Mouse (Mus musculus) midbrain, embryonic 10.5 days (tissue): ENCODE measurements around the gene Dclk3. TPM values are rescaled to one million over a fixed set of nuclear protein-coding genes. Genes with fewer than 3 reads are reported as not detected.
A peak's percentile ranks its signal among the peaks of the same experiment; 100 is the strongest.

Source experiments
- DNase-seq: peaks from one replicate; pipeline ENCODE4 v3.0.0-alpha.2; 2017; ENCODE audit warnings: low spot score
- H3K27ac ChIP-seq: fragments of 300-500 bp; sonication (generic); replicated peaks from 2 replicates; pipeline ENCODE4 v1.5.1; 2016; ENCODE audit warnings: mild to moderate bottlenecking
- H3K27me3 ChIP-seq: fragments of 300-500 bp; sonication (generic); 2 replicates; pipeline ENCODE4 v1.6.1; 2016; ENCODE audit warnings: low read depth, mild to moderate bottlenecking; ENCODE audit not compliant: poor library complexity, severe bottlenecking
- H3K36me3 ChIP-seq: fragments of 300-500 bp; sonication (generic); 2 replicates; pipeline ENCODE4 v1.6.1; 2016; ENCODE audit warnings: mild to moderate bottlenecking, moderate library complexity
- H3K4me1 ChIP-seq: fragments of 300-500 bp; sonication (generic); 2 replicates; pipeline ENCODE4 v1.6.1; 2016
- H3K4me3 ChIP-seq: fragments of 300-500 bp; sonication (generic); 2 replicates; pipeline ENCODE4 v1.5.1; 2016; ENCODE audit warnings: mild to moderate bottlenecking, moderate library complexity
- H3K9me3 ChIP-seq: fragments of 300-500 bp; sonication (generic); replicated peaks from 2 replicates; pipeline ENCODE4 v1.6.1; 2016; ENCODE audit warnings: mild to moderate bottlenecking
- WGBS: fragments of 180-500 bp; shearing (Covaris S2); methylation state at CpG from one replicate; pipeline ENCODE4 v1.1.7; 2016; 5-methylcytosine and 5-hydroxymethylcytosine counted together
- polyA plus RNA-seq: library from polyadenylated mRNA; unstranded; fragments of >200 nt; fragmentation: Nextera tagmentation; extraction: Ambion mirVana; gene quantifications from 2 replicates; pipeline ENCODE4 v1.2.1, GENCODE M21; 2016

Dclk3 gene
- polyA plus RNA-seq, 1 experiment from 2014 or later: 0.21 TPM

- Histone ChIP-seq H3K27me3 (no peaks in the 10 kb centered on the region), H3K4me3 (no peak overlapping the region), H3K36me3 (no peaks in the 10 kb centered on the region), H3K27ac (no peak overlapping the region), H3K4me1 (no peaks in the 10 kb centered on the region), H3K9me3 (no peaks in the 10 kb centered on the region)
- DNase-seq: no peak
- WGBS: 86% methylated on average over 2 of the region's 2 CpGs
Observed at GRCm38 (mm10) chr9:111448976-111449375, 10.1 kb downstream of the Dclk3 start.

DNA sequence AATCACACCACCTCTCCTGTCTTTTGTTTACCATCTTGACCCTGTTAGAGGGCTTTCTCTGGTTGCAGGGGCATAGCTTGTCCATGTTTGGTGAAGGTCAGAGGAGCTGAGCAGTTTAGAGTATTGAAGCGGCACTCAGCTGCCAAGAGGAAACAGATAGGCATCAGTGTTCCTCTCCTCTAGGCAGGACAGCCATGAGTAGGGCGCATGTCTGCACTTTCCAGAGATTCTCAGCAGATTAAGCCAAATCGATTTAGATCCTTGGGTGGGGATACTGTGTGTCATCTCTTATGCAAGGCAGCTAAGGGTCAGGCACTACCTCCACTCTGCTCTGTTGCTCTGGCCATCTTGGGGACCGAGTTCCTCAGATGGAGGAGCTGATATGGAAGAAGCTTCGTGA, 11.0 kb downstream of the Dclk3 start:
- Histone ChIP-seq H3K27ac (no peak overlapping the region), H3K36me3 (no peaks in the 10 kb centered on the region), H3K4me3 (no peak overlapping the region), H3K9me3 (no peaks in the 10 kb centered on the region), H3K4me1 (no peaks in the 10 kb centered on the region), H3K27me3 (no peaks in the 10 kb centered on the region)
- 91% methylated on average over 5 of the region's 5 CpGs for WGBS
- no peak for DNase-seq

DNA sequence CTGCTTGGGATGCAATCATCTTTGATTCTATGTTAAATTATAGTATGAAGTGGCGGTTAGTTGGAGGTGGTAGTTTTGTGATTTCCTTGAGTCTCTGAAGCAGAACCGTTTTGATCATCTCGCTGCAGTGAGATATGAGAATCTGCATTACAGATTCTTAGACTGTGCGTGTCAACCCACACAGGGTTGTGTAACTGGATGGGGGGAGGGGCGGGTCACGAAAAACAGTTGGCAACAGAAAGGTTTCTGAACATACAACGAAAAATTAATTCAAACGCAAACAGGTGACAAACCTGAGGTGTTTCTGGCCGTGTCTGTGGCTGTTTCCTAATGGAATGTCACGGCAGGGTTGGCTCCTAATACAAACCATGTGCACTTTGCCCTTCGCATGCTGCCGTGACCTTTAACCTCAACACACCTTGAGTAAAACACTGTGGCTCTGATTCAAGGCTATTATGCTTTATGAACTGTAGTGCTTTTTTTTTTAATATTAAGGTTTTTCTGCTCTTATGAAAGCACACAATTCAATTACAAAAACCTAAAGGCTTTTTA, 12.0 kb downstream of the Dclk3 start:
- DNase-seq: no peak
- no peaks in the 10 kb centered on the region for H3K36me3 ChIP-seq
- no peaks in the 10 kb centered on the region for H3K4me1 ChIP-seq
- no peaks in the 10 kb centered on the region for H3K27me3 ChIP-seq
- no peak overlapping the region for H3K4me3 ChIP-seq
- WGBS: 90% methylated on average over 12 of the region's 12 CpGs
- H3K27ac ChIP-seq: no peak overlapping the region
- no peaks in the 10 kb centered on the region for H3K9me3 ChIP-seq

- H3K4me1 ChIP-seq: peaks cover 4% of the 10 kb centered on the region; the same call in 1 of the 2 replicates
- H3K4me3 ChIP-seq: no peak overlapping the region
- no peaks in the 10 kb centered on the region for H3K36me3 ChIP-seq
- no peak for DNase-seq
- H3K27me3 ChIP-seq: peaks cover 4% of the 10 kb centered on the region; the same call in 1 of the 2 replicates
- H3K9me3 ChIP-seq: no peaks in the 10 kb centered on the region
- WGBS: 88% methylated on average over 3 of the region's 3 CpGs
- no peak overlapping the region for H3K27ac ChIP-seq
Observed at GRCm38 (mm10) chr9:111453895-111454294, 15.0 kb downstream of the Dclk3 start.

DNA sequence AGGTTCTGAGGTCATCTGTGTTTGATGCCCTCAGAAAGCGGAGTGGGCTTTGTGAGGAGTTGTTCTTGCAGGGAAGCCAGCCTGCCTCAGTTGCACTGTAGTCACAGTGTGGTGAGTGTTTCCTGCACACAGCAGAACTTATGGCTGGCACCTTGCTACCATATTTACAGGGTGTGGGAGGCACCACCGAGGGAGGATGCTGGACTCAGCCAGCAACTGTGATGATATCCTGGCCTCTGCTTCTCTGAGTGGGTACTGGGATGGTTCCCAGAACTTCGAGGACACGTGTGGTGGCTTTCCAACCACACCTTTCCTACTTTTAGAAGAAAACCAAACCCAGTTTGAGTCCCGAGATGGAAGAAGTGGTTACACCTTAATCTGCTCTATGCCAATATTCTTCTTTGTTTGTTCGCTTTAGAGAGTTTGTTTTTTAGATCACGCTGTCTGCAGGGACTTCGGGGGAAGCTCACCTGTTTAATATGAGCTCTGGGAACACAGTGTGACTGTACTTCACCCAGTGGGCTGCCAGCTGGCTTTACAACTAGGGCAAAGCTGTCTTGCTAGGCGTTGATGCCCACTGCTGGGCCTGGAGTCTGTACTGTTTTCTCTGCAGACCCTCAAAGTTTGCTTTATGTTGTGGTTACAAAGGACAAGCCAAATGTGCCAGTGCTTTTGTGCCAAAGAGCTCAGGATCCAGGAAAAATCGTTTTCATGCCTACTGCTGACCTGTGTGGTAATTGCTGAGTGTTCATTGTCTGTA, 18.5 kb downstream of the Dclk3 start:
- no peak overlapping the region for H3K4me3 ChIP-seq
- H3K4me1 ChIP-seq: peaks cover 22% of the 10 kb centered on the region
- no peak for DNase-seq
- H3K27ac ChIP-seq: no peak overlapping the region
- H3K36me3 ChIP-seq: no peaks in the 10 kb centered on the region
- 82% methylated on average over 10 of the region's 10 CpGs for WGBS
- H3K27me3 ChIP-seq: peaks cover 4% of the 10 kb centered on the region; the same call in 1 of the 2 replicates
- H3K9me3 ChIP-seq: no peaks in the 10 kb centered on the region

DNA sequence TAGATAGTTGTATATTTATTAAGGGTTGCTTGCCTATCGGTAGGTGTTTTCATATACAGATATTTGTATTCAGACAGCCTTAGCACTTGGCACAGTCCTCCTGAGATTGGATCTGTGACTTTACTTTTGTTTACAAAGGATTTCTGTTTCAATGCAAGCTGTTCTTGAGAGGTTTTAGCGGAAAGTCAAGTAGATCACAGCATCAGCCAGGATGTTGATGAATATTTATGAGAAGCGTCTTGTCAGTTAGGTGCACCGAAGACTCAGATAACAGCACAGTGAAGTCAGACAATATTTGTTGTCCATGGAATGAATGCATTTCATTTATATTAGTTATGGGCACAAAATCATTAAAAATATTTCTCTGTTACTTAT, 19.0 kb downstream of the Dclk3 start:
- 68% methylated on average over 4 of the region's 4 CpGs for WGBS
- no peak overlapping the region for H3K4me3 ChIP-seq
- no peak for DNase-seq

DNA sequence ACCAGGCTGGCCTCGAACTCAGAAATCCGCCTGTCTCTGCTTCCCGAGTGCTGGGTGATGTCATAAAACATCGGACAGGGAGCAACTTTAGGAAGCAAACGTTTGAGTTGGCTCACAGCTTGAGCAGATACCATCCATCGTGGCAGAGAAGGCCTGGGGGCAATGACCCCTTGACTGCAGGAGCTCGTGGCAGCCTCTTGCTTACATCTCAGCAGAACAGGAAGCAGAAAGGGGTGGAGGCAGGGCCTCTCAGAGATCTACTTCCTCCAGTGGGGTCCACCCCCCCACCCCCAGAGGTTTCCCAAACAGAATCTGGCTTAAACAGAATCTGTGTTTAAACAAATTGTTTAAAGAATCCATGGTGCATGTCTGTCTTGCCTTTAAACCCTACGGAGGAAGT, 20.6 kb downstream of the Dclk3 start:
- Histone ChIP-seq H3K27ac (peak overlapping the region; percentile 79), H3K36me3 (no peaks in the 10 kb centered on the region), H3K4me1 (peaks cover 25% of the 10 kb centered on the region), H3K4me3 (no peak overlapping the region), H3K27me3 (peaks cover 4% of the 10 kb centered on the region; the same call in 1 of the 2 replicates), H3K9me3 (no peaks in the 10 kb centered on the region)
- 75% methylated on average over 8 of the region's 8 CpGs for WGBS
- DNase-seq: no peak

More for the DNA sequence above, 19.0 kb downstream of the Dclk3 start:
- H3K9me3 ChIP-seq: no peaks in the 10 kb centered on the region
- peaks cover 4% of the 10 kb centered on the region; the same call in 1 of the 2 replicates for H3K27me3 ChIP-seq
- H3K36me3 ChIP-seq: no peaks in the 10 kb centered on the region
- H3K4me1 ChIP-seq: peaks cover 25% of the 10 kb centered on the region
- H3K27ac ChIP-seq: no peak overlapping the region

DNA sequence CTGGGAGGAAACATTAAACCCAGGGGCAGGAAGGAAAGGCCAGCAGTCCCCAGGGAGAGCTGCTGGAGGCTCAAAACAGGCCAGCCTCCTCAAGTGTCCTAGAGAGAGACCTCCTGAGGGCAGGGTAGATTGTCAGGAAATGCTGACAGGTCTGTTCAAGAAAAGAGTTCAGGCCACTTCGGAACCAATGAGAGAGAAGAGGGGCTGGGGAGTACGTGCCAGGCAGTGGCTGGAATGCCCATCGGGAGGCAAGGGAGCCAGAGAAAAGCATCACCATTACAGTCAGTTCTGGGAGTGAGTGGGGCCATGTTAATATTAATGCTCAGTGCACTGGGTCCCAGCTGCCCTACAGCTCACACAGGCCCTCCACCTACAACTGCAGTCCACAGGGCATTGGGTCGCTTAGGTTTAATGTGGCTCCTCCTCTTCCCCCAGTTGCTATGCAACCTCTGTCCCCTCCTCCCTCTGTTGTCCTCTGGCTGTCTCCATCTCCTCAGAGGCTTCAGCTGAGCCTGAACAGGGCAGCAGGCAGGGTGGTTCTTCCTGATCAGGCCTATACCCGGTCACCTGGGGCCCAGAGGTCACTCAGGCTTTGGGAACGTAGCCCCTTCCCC, 21.4 kb downstream of the Dclk3 start:
- no peaks in the 10 kb centered on the region for H3K36me3 ChIP-seq
- H3K4me3 ChIP-seq: no peak overlapping the region
- WGBS: 26% methylated on average over 6 of the region's 6 CpGs
- peak; percentile 57 for DNase-seq
- peak overlapping the region; percentile 79 for H3K27ac ChIP-seq
- peaks cover 4% of the 10 kb centered on the region; the same call in 1 of the 2 replicates for H3K27me3 ChIP-seq
- H3K9me3 ChIP-seq: no peaks in the 10 kb centered on the region
- H3K4me1 ChIP-seq: peaks cover 25% of the 10 kb centered on the region

DNA sequence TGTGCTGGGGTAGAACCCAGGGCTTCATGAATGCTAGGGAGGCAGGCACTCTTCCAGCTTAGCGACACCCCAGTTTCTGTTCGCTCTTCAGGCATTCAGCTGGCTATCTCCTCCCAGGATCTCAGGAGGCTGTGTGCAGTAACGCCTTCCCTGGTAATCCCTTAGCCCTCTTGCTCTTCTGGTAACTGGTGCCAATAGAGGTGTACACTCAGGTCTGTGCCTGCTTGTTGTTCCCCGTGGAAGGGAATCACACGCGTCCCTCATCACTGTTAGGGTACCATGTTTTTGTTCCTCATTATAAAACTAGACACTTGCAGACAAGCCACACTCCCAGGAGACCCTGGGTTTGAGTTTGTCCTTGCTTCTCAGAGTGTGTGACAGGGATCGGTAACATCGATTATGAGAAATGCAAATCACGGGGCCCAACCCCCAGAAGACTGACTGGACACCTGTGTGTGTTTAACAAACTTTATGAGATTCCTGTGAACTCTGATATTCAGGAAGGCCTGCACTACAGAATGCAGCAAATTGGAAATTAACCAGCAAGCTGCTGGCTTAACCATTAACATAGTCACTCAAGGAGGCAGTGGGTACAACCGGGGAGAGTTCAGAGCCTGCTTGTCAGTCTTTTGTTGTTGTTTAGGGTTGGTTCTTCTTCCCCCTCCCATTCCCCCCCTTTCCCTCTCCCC, 22.7 kb downstream of the Dclk3 start:
- Histone ChIP-seq H3K4me3 (no peak overlapping the region), H3K36me3 (no peaks in the 10 kb centered on the region), H3K27ac (no peak overlapping the region; the same call in 1 of the 2 replicates), H3K27me3 (peaks cover 4% of the 10 kb centered on the region; the same call in 1 of the 2 replicates), H3K9me3 (no peaks in the 10 kb centered on the region), H3K4me1 (peaks cover 25% of the 10 kb centered on the region)
- WGBS: 73% methylated on average over 10 of the region's 10 CpGs
- no peak for DNase-seq

- 95% methylated on average over 6 of the region's 6 CpGs for WGBS
- Histone ChIP-seq H3K27me3 (no peaks in the 10 kb centered on the region), H3K4me3 (no peak overlapping the region), H3K9me3 (no peaks in the 10 kb centered on the region), H3K27ac (no peak overlapping the region), H3K4me1 (peaks cover 9% of the 10 kb centered on the region), H3K36me3 (no peaks in the 10 kb centered on the region)
- no peak for DNase-seq
Observed at GRCm38 (mm10) chr9:111465666-111466065, 26.8 kb downstream of the Dclk3 start.

DNA sequence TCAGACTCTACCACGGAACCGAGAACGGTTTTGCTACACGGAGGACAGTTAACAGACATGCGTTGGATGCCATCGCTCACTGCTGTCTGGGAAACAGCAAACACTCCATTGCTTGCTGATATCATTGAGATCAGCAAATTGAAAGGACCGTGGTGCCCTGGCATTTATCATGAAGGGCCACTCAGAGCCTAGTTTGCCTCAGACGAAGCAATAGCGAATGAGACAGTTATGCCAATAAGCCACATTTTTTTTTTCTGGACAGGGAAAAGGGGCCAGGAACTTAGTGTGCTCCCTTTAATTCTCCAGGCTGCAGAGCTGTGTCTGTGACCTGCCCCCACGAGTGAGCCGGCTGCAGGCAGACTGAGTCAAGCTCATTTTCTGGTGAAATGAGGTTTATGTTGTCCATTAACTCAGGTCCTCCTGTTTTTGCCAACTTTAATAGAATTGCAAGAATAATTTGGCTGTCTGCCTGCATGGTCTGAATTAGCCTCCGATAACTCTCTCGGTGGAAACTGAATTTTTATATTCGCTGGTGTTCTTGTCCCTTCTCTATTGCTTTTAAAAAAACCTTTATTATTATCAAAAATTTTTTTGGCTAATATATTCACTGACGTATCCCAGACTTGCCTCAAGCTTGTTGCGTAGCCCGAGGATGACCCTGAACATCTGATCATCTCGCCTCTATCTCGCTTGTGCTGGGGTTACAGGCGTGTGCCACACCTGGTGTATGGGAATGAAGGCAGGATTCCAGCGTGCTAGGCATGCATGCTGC, 35.0 kb downstream of the Dclk3 start:
- WGBS: 86% methylated on average over 21 of the region's 21 CpGs
- Histone ChIP-seq H3K36me3 (no peaks in the 10 kb centered on the region), H3K9me3 (no peaks in the 10 kb centered on the region), H3K27me3 (no peaks in the 10 kb centered on the region), H3K4me1 (peaks cover 10% of the 10 kb centered on the region), H3K4me3 (no peak overlapping the region), H3K27ac (0 out of 2 replicates have a peak overlapping the region, but pooled peaks have one; percentile 13)
- DNase-seq: no peak

DNA sequence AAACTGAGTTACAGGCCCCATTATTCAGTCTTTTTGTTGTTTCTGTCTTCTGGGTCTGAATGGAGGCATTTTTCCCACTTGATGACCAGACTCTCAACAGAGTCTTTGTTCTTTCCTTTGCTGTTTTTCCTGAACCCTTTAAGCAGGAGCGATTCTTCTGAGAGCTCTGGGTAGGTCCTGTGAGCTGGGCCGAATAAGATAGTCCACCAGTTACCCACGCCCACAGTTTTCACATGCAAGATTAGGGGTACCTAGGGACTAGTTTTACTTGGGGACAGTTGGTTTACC, 35.5 kb downstream of the Dclk3 start:
- WGBS: 69% methylated on average over 3 of the region's 3 CpGs
- Histone ChIP-seq H3K36me3 (no peaks in the 10 kb centered on the region), H3K9me3 (no peaks in the 10 kb centered on the region), H3K27ac (0 out of 2 replicates have a peak overlapping the region, but pooled peaks have one; percentile 13), H3K4me3 (no peak overlapping the region), H3K27me3 (no peaks in the 10 kb centered on the region), H3K4me1 (peaks cover 10% of the 10 kb centered on the region)
- DNase-seq: no peak
